Mouse (Mus musculus): ENCODE measurements around the gene Egln1. TPM values are rescaled to one million over a fixed set of nuclear protein-coding genes. Genes with fewer than 3 reads are reported as not detected.

The Egln1 gene
- total and polyA plus RNA-seq, 3 experiments = 47.1 to 55.0 TPM; not detected in 1

GRCm38 (mm10) chr8:124921369-124922279 is 27.5 kb downstream of the Egln1 start (continued):
- TF ChIP-seq EP300 (IDR thresholded peaks at IDR 0.05; ENCODE audit: low read depth in 1 of 2, low read length in 2 of 2) (peak; percentile 46 to 80; a peak in 3 of 4 replicates), TAL1 (IDR thresholded peaks at IDR 0.05; ENCODE audit: low read length) (no peak; the same call in 1 of the 2 replicates), MEF2A (IDR thresholded peaks at IDR 0.05; ENCODE audit: extremely low read depth, insufficient replicate concordance, low read depth, low read length, poor library complexity, severe bottlenecking) (peak; percentile 97), MYB (IDR thresholded peaks at IDR 0.05; ENCODE audit: low read depth, low read length) (no peak), HCFC1 (IDR thresholded peaks at IDR 0.05; ENCODE audit: low read depth, low read length) (no peak), MXI1 (IDR thresholded peaks at IDR 0.05; ENCODE audit: low read depth, low read length) (no peak), POLR2AphosphoS5 (IDR thresholded peaks at IDR 0.05; ENCODE audit: borderline replicate concordance, low read depth, low read length) (no peak), NELFE (IDR thresholded peaks at IDR 0.05; ENCODE audit: low read depth, low read length) (no peak)

- H3K9ac ChIP-seq (ENCODE audit: control insufficient read depth, low read depth, low read length, poor library complexity, severe bottlenecking) = no peak overlapping the region
- H3K27me3 ChIP-seq (ENCODE audit: control insufficient read depth in 1 of 2, insufficient read depth in 2 of 2, low read length in 2 of 2) = no peaks in the 10 kb centered on the region
- peaks cover 23% of the 10 kb centered on the region; the same call in 1 of the 2 replicates for H3K79me2 ChIP-seq (ENCODE audit: control insufficient read depth, insufficient read depth, low read length, poor library complexity)
- no peak for DNase-seq (ENCODE audit: low read depth, low spot score)
- H3K9me3 ChIP-seq (replicated peaks; ENCODE audit: insufficient read depth, low read length) = no peaks in the 10 kb centered on the region
- H3K36me3 ChIP-seq (ENCODE audit: control insufficient read depth in 1 of 2, insufficient read depth in 2 of 2, low read length in 2 of 2) = peaks cover 3 to 14% of the 10 kb centered on the region in 2 experiments
- no peak overlapping the region for H3K27ac ChIP-seq (ENCODE audit: control insufficient read depth, low read depth, low read length)
- TF ChIP-seq BHLHE40 (IDR thresholded peaks at IDR 0.05; ENCODE audit: borderline replicate concordance, low read depth, low read length) = no peak
- no peak overlapping the region for H3K4me3 ChIP-seq (ENCODE audit: control insufficient read depth in 1 of 2, insufficient read depth in 1 of 2, low read depth in 2 of 2, low read length in 2 of 2)
- peaks cover 4 to 13% of the 10 kb centered on the region in 2 experiments for H3K4me1 ChIP-seq (ENCODE audit: control insufficient read depth in 1 of 2, insufficient read depth in 2 of 2, low read length in 2 of 2)
Measured at GRCm38 (mm10) chr8:124917741-124918484, 31.2 kb downstream of the Egln1 start.

GRCm38 (mm10) chr8:124914061-124914460 is 35.1 kb downstream of the Egln1 start:
- TF ChIP-seq MEF2A (IDR thresholded peaks at IDR 0.05; ENCODE audit: extremely low read depth, insufficient replicate concordance, low read depth, low read length, poor library complexity, severe bottlenecking) = no peak
- TF ChIP-seq RAD21 (IDR thresholded peaks at IDR 0.05; ENCODE audit: low read depth, low read length) = no peak
- TF ChIP-seq TBP (IDR thresholded peaks at IDR 0.05; ENCODE audit: low read depth, low read length) = no peak
- no peak for TF ChIP-seq SIN3A (IDR thresholded peaks at IDR 0.05; ENCODE audit: low read length)
- no peak for TF ChIP-seq EP300 (IDR thresholded peaks at IDR 0.05; ENCODE audit: low read depth in 1 of 2, low read length in 2 of 2)
- no peak for TF ChIP-seq KAT2A (conservative IDR thresholded peaks at IDR 0.05; ENCODE audit: low read depth, low read length)
- no peak for TF ChIP-seq USF1 (IDR thresholded peaks at IDR 0.05; ENCODE audit: low read depth, low read length)
- TF ChIP-seq ELF1 (IDR thresholded peaks at IDR 0.05; ENCODE audit: low read depth, low read length) = no peak
- no peak for TF ChIP-seq UBTF (IDR thresholded peaks at IDR 0.05; ENCODE audit: borderline replicate concordance, insufficient read depth, low read depth, low read length)
- DNase-seq (ENCODE audit: low read depth, low spot score) = no peak
- Histone ChIP-seq H3K79me2 (ENCODE audit: control insufficient read depth, insufficient read depth, low read length, poor library complexity) (peaks cover 4% of the 10 kb centered on the region; the same call in 1 of the 2 replicates), H3K9ac (ENCODE audit: control insufficient read depth, low read depth, low read length, poor library complexity, severe bottlenecking) (no peak overlapping the region), H3K36me3 (ENCODE audit: control insufficient read depth in 1 of 2, insufficient read depth in 2 of 2, low read length in 2 of 2) (peaks cover 3 to 11% of the 10 kb centered on the region in 2 experiments), H3K9me3 (replicated peaks; ENCODE audit: insufficient read depth, low read length) (no peaks in the 10 kb centered on the region), H3K4me1 (ENCODE audit: control insufficient read depth in 1 of 2, insufficient read depth in 2 of 2, low read length in 2 of 2) (peaks cover 0 to 13% of the 10 kb centered on the region in 2 experiments; a peak in 2 of 4 replicates), H3K27ac (ENCODE audit: control insufficient read depth, low read depth, low read length) (no peak overlapping the region), H3K4me3 (ENCODE audit: control insufficient read depth in 1 of 2, insufficient read depth in 1 of 2, low read depth in 2 of 2, low read length in 2 of 2) (no peak overlapping the region), H3K27me3 (ENCODE audit: control insufficient read depth in 1 of 2, insufficient read depth in 2 of 2, low read length in 2 of 2) (no peaks in the 10 kb centered on the region)
